Mouse (Mus musculus) liver, adult 2 months (tissue): Measurements from ENCODE around the gene Kif1b.

Experiments used
- CTCF ChIP-seq: fragments of 200-500 bp; IDR thresholded peaks from 2 replicates; pipeline ENCODE4 v1.5.1; 2011; ENCODE audit warnings: low read depth, low read length, control low read depth
- POLR2A ChIP-seq: fragments of 200-500 bp; IDR thresholded peaks from 2 replicates; pipeline ENCODE4 v1.6.1; 2011; ENCODE audit warnings: low read length, control low read depth; ENCODE audit not compliant: insufficient read depth; ENCODE audit errors: extremely low read depth

DNA sequence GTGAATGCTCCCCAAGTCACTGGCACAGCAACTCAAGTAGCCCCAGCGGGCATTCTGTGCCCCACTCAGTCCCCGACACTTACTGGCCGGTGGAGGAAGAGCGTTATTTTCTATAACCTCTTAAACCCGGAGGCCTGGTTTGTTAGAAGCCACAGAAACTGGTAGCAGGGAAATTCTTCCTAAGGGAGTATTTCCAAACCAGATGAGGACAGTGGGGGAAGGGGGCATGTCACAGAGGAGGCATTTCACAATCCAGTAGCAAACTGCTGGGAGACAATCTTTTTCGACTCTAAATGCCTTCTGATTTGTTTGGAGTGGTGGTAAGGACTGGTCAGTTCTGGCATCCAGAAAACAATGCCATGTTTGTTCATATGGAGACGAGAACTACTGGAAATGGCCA lies 128.3 kb downstream of the Kif1b start:
- TF ChIP-seq POLR2A (no peak), CTCF (no peak)
